Mouse (Mus musculus) liver, postnatal 0 days (tissue): ENCODE data around the gene BC049715.

ENCODE experiments used
- CTCF ChIP-seq: sonication (generic); IDR thresholded peaks from 2 replicates; pipeline ENCODE4 v1.5.1; 2016; ENCODE audit warnings: antibody characterized with exemption, low read depth
- EP300 ChIP-seq: IDR thresholded peaks from 2 replicates; pipeline ENCODE4 v1.6.1; 2016; ENCODE audit warnings: antibody characterized with exemption, low read depth, mild to moderate bottlenecking

DNA sequence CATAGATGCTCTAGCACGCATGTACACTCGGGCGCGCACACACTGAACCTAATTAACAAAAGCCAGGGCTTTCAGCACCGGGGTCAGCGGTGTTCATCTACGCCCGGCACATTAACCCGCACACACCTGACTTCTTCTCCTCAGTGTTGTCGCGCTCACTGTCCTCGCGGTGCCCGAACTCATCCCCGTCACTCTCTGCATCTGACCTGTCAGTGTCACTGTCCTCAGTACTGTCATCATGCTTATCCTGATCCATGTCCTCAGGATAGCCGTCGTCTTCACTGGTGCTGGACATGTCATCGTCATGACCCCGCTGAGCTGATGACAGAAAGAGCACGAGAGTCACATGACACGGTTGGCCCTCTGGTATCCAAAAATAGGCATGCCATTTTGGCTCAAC, 7.0 kb upstream of the BC049715 start:
- TF ChIP-seq CTCF (no peak), EP300 (no peak)
